Mouse (Mus musculus) brain, embryonic 18.5 days (tissue): ENCODE data around the gene Ranbp2.

ENCODE experiments used
- DNase-seq: peaks from one replicate; pipeline ENCODE4 v3.0.0-alpha.2; 2012; ENCODE audit warnings: low read depth, low spot score

Gene Ranbp2

GRCm38 (mm10) chr10:58446384-58447279 is at the start of gene Ranbp2:
Gene Ranbp2, plus strand, starts transcription at chr10:58446920.
- DNase-seq = peak; percentile 96

- no peak for DNase-seq
These were observed 47.8 kb upstream of the Ranbp2 start for GRCm38 (mm10) chr10:58398941-58399340.

GRCm38 (mm10) chr10:58401838-58402237 is 44.9 kb upstream of the Ranbp2 start:
- no peak for DNase-seq

GRCm38 (mm10) chr10:58404639-58405038 is 42.1 kb upstream of the Ranbp2 start:
- no peak for DNase-seq

- no peak for DNase-seq
These were observed 41.3 kb upstream of the Ranbp2 start for GRCm38 (mm10) chr10:58405285-58405948.

- no peak for DNase-seq
These were observed 40.8 kb upstream of the Ranbp2 start for GRCm38 (mm10) chr10:58405949-58406305.

- DNase-seq = no peak
These were observed 34.4 kb upstream of the Ranbp2 start for GRCm38 (mm10) chr10:58412331-58412730.

- DNase-seq = no peak
These were observed 33.9 kb upstream of the Ranbp2 start for GRCm38 (mm10) chr10:58412852-58413251.

GRCm38 (mm10) chr10:58416702-58417101 is 30.0 kb upstream of the Ranbp2 start:
- no peak for DNase-seq

- DNase-seq = no peak
These were observed 28.3 kb upstream of the Ranbp2 start for GRCm38 (mm10) chr10:58418290-58418971.

- no peak for DNase-seq
These were observed 18.8 kb upstream of the Ranbp2 start for GRCm38 (mm10) chr10:58427930-58428329.

- DNase-seq = no peak
These were observed 870 bp upstream of the Ranbp2 start for GRCm38 (mm10) chr10:58445850-58446249.

GRCm38 (mm10) chr10:58447280-58447781 is 611 bp downstream of the Ranbp2 start:
- no peak for DNase-seq

GRCm38 (mm10) chr10:58451575-58451974 is 4.9 kb downstream of the Ranbp2 start:
- no peak for DNase-seq

- no peak for DNase-seq
These were observed 5.5 kb downstream of the Ranbp2 start for GRCm38 (mm10) chr10:58452185-58452584.

- no peak for DNase-seq
These were observed 13.2 kb downstream of the Ranbp2 start for GRCm38 (mm10) chr10:58459896-58460295.

GRCm38 (mm10) chr10:58477086-58477755 is 30.5 kb downstream of the Ranbp2 start:
- DNase-seq = peak; percentile 30

GRCm38 (mm10) chr10:58478071-58478578 is 31.4 kb downstream of the Ranbp2 start:
- DNase-seq = no peak

GRCm38 (mm10) chr10:58479954-58480490 is 33.3 kb downstream of the Ranbp2 start:
- DNase-seq = no peak

GRCm38 (mm10) chr10:58491031-58491430 is 44.3 kb downstream of the Ranbp2 start:
- no peak for DNase-seq

- no peak for DNase-seq
These were observed 48.9 kb downstream of the Ranbp2 start for GRCm38 (mm10) chr10:58495637-58496036.
